Mouse (Mus musculus) heart, embryonic 14.5 days (tissue): ENCODE results near the gene Vps4b. TPM values are rescaled to one million over a fixed set of nuclear protein-coding genes. Genes with fewer than 3 reads are reported as not detected.

ENCODE experiments used
- ATAC-seq: fragments of 200-750 bp; cut with Nextera tagmentation; 2 replicates; pipeline ENCODE4 v1.8.0; 2017; ENCODE audit warnings: low read depth, moderate TSS enrichment; ENCODE audit not compliant: insufficient number of reproducible peaks, insufficient read depth, low FRiP score
- H3K27ac ChIP-seq, 2 experiments: fragments of 200-500 bp in 1 of 2; fragments of 300-500 bp in 1 of 2; sonication (generic) in 1 of 2; replicated peaks in 1 of 2; 2 replicates each; pipeline ENCODE4 v1.5.1; 2012 to 2014; ENCODE audit warnings: low read depth in 2 of 2, low read length in 2 of 2, control low read depth in 1 of 2, mild to moderate bottlenecking in 1 of 2, mixed read lengths in 1 of 2; ENCODE audit not compliant: control insufficient read depth in 1 of 2, insufficient read depth in 1 of 2
- H3K27me3 ChIP-seq: fragments of 300-500 bp; sonication (generic); 2 replicates; pipeline ENCODE4 v1.6.1; 2014; ENCODE audit warnings: mild to moderate bottlenecking, low read length, control low read depth; ENCODE audit not compliant: control insufficient read depth, insufficient read depth
- H3K36me3 ChIP-seq: fragments of 300-500 bp; sonication (generic); 2 replicates; pipeline ENCODE4 v1.6.1; 2014; ENCODE audit warnings: mild to moderate bottlenecking, control low read depth, low read length, mixed read lengths; ENCODE audit not compliant: control insufficient read depth, insufficient read depth
- H3K4me1 ChIP-seq, 2 experiments: fragments of 200-500 bp in 1 of 2; fragments of 300-500 bp in 1 of 2; sonication (generic) in 1 of 2; 2 replicates each; pipeline ENCODE4 v1.6.1; 2012 to 2014; ENCODE audit warnings: low read length in 2 of 2, control low read depth in 1 of 2, mixed read lengths in 1 of 2; ENCODE audit not compliant: control insufficient read depth in 2 of 2, insufficient read depth in 2 of 2
- H3K4me2 ChIP-seq: fragments of 300-500 bp; sonication (generic); 2 replicates; pipeline ENCODE4 v1.6.1; 2014; ENCODE audit warnings: mild to moderate bottlenecking, low read length
- H3K4me3 ChIP-seq, 2 experiments: fragments of 200-500 bp in 1 of 2; fragments of 300-500 bp in 1 of 2; sonication (generic) in 1 of 2; 2 replicates each; pipeline ENCODE4 v1.5.1; 2012 to 2014; ENCODE audit warnings: low read length in 2 of 2, mild to moderate bottlenecking in 2 of 2, control low read depth in 1 of 2, low read depth in 1 of 2, moderate library complexity in 1 of 2; ENCODE audit not compliant: control insufficient read depth in 1 of 2, insufficient read depth in 1 of 2
- H3K9ac ChIP-seq: fragments of 300-500 bp; sonication (generic); 2 replicates; pipeline ENCODE4 v1.6.1; 2014; ENCODE audit warnings: mild to moderate bottlenecking, low read length
- H3K9me3 ChIP-seq: fragments of 300-500 bp; sonication (generic); 2 replicates; pipeline ENCODE4 v1.6.1; 2016; ENCODE audit warnings: low read length, control low read depth; ENCODE audit not compliant: control insufficient read depth
- WGBS: fragments of 180-500 bp; shearing (Covaris S2); extraction: QIAGEN DNeasy Blood & Tissue Kit; methylation state at CpG from one replicate; pipeline ENCODE4 v1.1.7; 2014; 5-methylcytosine and 5-hydroxymethylcytosine counted together
- polyA plus RNA-seq: library from polyadenylated mRNA; unstranded; fragments of >200 nt; fragmentation: Nextera tagmentation; extraction: Ambion mirVana; gene quantifications from 2 replicates; pipeline ENCODE4 v1.2.1, GENCODE M21; 2014

Vps4b gene
- polyA plus RNA-seq, 1 experiment from 2014 or later = 45.1 TPM

- no peak overlapping the region for H3K27ac ChIP-seq
- H3K4me2 ChIP-seq = no peak overlapping the region
- 45% methylated on average over 1 of the region's 1 CpGs for WGBS
- H3K4me3 ChIP-seq = no peak overlapping the region
- no peaks in the 10 kb centered on the region for H3K27me3 ChIP-seq
- H3K36me3 ChIP-seq = no peaks in the 10 kb centered on the region
- ATAC-seq = no peak
- peaks cover 0 to 14% of the 10 kb centered on the region in 2 experiments; a peak in 2 of 4 replicates for H3K4me1 ChIP-seq
- H3K9ac ChIP-seq = no peak overlapping the region
- H3K9me3 ChIP-seq = no peaks in the 10 kb centered on the region
These were observed 2.9 kb upstream of the Vps4b start for GRCm38 (mm10) chr1:106799406-106799805.

DNA sequence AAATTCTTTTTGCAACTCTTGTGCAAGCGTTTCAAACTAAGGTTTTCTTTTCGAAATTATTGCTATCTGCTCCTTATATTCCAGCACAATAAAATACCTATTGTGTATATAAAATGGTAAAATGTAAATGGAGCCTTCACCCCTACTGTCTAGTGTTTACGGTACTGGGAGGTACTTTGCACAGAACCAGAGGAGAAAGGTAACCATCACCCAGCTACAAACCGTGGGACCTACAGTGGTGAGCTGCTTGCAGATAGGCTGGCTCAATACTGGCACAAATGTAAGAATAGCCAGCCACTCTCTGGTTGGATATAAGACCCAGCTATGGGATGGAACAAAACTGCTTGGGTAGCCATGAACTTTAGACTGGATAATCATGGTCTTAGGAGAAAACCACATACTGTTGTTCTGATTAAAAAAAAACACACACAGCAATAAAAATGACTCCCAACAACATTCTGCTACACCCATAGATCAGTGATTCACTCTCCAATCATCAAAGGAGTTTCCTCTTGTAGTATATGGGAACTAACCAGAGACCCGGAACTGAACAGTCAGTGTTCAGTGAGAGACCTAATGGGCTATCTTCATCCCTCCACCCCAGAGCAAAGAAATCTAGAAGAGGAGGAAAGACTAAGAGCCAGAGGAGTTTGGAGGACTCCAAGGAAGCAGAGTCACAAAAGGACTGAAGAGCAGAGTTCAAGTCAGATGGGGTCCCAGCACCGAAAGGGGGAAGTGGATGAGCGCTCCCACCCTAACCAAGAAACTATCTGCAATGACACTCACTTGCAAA, 655 bp upstream of the Vps4b start:
- no peaks in the 10 kb centered on the region for H3K27me3 ChIP-seq
- peak overlapping the region; percentile 83 for H3K4me2 ChIP-seq
- no peaks in the 10 kb centered on the region for H3K36me3 ChIP-seq
- H3K27ac ChIP-seq = peak overlapping the region in 1 of 2 experiments; percentile 94; a peak in 1 of 4 replicates
- WGBS = 64% methylated on average over 7 of the region's 7 CpGs
- H3K9me3 ChIP-seq = no peaks in the 10 kb centered on the region
- H3K4me1 ChIP-seq = peaks cover 0 to 15% of the 10 kb centered on the region in 2 experiments; a peak in 2 of 4 replicates
- H3K4me3 ChIP-seq = peak overlapping the region in 1 of 2 experiments; percentile 100; a peak in 3 of 4 replicates
- H3K9ac ChIP-seq = peak overlapping the region; percentile 97
- ATAC-seq = no peak

DNA sequence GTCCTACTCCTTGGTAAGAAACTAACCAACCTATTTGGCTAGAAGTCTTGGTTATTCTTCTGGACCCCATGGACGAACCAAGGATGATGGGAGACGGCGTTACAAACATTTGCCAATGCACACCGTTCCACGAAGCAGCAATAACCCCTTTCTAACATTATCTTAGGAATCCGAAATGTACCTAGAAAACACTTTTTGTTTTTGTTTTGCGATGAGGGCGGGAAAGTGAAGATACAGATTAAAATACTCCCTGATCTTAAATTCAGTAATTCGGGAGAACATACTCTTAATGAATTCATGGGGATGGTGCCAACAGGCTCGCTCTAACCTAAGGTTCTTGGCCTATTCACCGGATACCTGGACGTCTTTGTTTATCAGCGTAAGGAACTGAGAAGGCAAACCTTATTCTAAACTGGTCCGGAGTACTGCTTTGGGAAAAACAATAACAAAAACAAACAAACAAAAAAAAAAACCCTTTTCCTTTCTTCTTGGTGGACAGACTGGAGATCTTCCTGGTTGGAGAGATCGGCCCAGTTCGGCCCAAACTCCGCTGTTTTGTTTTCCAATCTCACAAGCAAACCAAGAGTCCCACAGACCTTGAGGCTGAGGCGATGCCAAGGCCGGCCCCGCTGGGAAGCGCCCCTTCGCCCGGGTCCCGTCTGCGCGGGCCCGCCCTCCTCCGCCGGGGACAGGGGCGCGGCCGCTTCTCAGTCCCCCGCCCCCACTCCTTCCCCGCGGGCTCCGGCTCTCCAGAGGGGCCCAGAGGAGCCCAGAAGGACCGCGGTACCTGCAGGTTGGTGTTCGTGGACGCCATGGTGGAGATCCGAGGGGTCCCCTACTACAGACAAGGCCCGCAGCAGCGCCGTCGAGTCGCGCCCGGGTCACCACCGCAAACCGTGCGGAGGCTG, 640 bp downstream of the Vps4b start:
- Histone ChIP-seq H3K4me3 (peak overlapping the region; percentile 90 to 100), H3K9ac (peak overlapping the region; percentile 97), H3K9me3 (no peaks in the 10 kb centered on the region), H3K27ac (peak overlapping the region; percentile 93 to 94), H3K36me3 (0 out of 2 replicates have a peak, but pooled peaks cover 5% of the 10 kb centered on the region), H3K4me2 (peak overlapping the region; percentile 83), H3K4me1 (peaks cover 0 to 15% of the 10 kb centered on the region in 2 experiments; a peak in 2 of 4 replicates), H3K27me3 (no peaks in the 10 kb centered on the region)
- peak; percentile 86 for ATAC-seq
- 1% methylated on average over 50 of the region's 51 CpGs for WGBS

- H3K27me3 ChIP-seq = no peaks in the 10 kb centered on the region
- H3K4me3 ChIP-seq = no peak overlapping the region
- no peaks in the 10 kb centered on the region for H3K9me3 ChIP-seq
- H3K36me3 ChIP-seq = peaks cover 87% of the 10 kb centered on the region
- WGBS = 87% methylated on average over 4 of the region's 4 CpGs
- H3K9ac ChIP-seq = no peak overlapping the region
- no peaks in the 10 kb centered on the region for H3K4me1 ChIP-seq
- no peak overlapping the region for H3K27ac ChIP-seq
- no peak overlapping the region for H3K4me2 ChIP-seq
- ATAC-seq = no peak
These were observed 21.6 kb downstream of the Vps4b start for GRCm38 (mm10) chr1:106774896-106775295.

GRCm38 (mm10) chr1:106774092-106774491, 22.4 kb downstream of the Vps4b start:
- Histone ChIP-seq H3K9me3 (no peaks in the 10 kb centered on the region), H3K27me3 (no peaks in the 10 kb centered on the region), H3K36me3 (peaks cover 82% of the 10 kb centered on the region), H3K4me2 (no peak overlapping the region), H3K4me1 (no peaks in the 10 kb centered on the region), H3K27ac (no peak overlapping the region), H3K9ac (no peak overlapping the region), H3K4me3 (no peak overlapping the region)
- WGBS = 75% methylated on average over 9 of the region's 9 CpGs
- no peak for ATAC-seq

DNA sequence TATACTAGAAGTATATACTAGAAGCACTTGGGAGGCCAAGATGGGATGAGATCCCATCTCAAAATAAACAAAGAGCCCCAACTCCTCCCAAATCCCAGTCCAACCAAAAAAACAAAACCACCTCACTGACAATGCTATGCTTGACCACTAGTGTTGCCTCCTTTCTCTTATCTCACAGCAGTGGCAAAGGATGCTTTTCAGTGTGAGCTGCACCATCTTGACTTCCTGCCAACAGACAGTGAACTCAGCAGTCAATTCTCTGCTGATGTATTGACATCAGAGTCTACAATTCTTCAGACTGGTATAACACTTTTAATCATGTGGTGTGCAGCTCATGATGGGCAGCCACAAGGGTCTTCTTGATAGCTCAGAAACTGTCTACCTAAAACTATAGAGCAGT, 27.8 kb downstream of the Vps4b start:
- H3K4me3 ChIP-seq = no peak overlapping the region
- H3K27ac ChIP-seq = no peak overlapping the region
- H3K36me3 ChIP-seq = peaks cover 75% of the 10 kb centered on the region
- no peak for ATAC-seq
- 0 out of 4 replicates have a peak, but pooled peaks cover 0 to 5% of the 10 kb centered on the region in 2 experiments for H3K4me1 ChIP-seq
- H3K9me3 ChIP-seq = no peaks in the 10 kb centered on the region
- H3K9ac ChIP-seq = no peak overlapping the region
- H3K4me2 ChIP-seq = no peak overlapping the region
- no peaks in the 10 kb centered on the region for H3K27me3 ChIP-seq

DNA sequence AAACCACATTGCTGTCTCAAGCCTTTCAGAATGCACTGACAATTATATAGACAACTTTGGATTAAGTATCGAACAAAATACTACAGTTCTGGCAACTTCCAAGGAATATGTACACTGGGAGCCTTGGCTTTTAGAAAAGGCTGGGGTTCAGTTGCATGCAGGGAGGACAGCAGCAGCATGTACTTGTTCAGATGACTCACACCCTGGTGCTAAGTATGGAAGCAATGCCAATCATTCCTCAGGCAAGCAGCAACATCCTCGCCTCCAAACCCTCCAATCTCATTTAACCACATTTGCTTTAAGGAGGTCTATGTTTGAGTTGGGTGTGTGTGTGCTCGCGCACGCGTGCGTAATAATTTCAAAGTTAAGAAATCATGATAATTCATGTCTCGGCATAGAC, 30.8 kb downstream of the Vps4b start:
- WGBS = 85% methylated on average over 8 of the region's 8 CpGs
- no peaks in the 10 kb centered on the region for H3K27me3 ChIP-seq
- no peaks in the 10 kb centered on the region for H3K9me3 ChIP-seq
- no peak overlapping the region for H3K4me3 ChIP-seq
- ATAC-seq = no peak
- H3K9ac ChIP-seq = no peak overlapping the region; the same call in 1 of the 2 replicates
- H3K4me2 ChIP-seq = no peak overlapping the region
- H3K4me1 ChIP-seq = 0 out of 4 replicates have a peak, but pooled peaks cover 0 to 5% of the 10 kb centered on the region in 2 experiments
- H3K27ac ChIP-seq = no peak overlapping the region
- H3K36me3 ChIP-seq = peaks cover 54% of the 10 kb centered on the region
